Mouse (Mus musculus) liver, embryonic 16.5 days (tissue): ENCODE results near the gene Sel1l3. TPM values are rescaled to one million over a fixed set of nuclear protein-coding genes. Genes with fewer than 3 reads are reported as not detected.

Experiments used
- ATAC-seq: fragments of 200-750 bp; cut with Nextera tagmentation; 2 replicates; pipeline ENCODE4 v1.8.0; 2017; ENCODE audit warnings: low read depth, mild to moderate bottlenecking, moderate number of reproducible peaks, moderate library complexity
- H3K27ac ChIP-seq: fragments of 300-500 bp; sonication (generic); 2 replicates; pipeline ENCODE4 v1.5.1; 2014; ENCODE audit warnings: mild to moderate bottlenecking, low read length
- H3K27me3 ChIP-seq: fragments of 300-500 bp; sonication (generic); 2 replicates; pipeline ENCODE4 v1.6.1; 2014; ENCODE audit warnings: low read depth, low read length, mixed read lengths; ENCODE audit not compliant: control insufficient read depth, insufficient read depth
- H3K36me3 ChIP-seq: fragments of 300-500 bp; sonication (generic); 2 replicates; pipeline ENCODE4 v1.6.1; 2014; ENCODE audit warnings: mild to moderate bottlenecking; ENCODE audit not compliant: control insufficient read depth, insufficient read depth
- H3K4me1 ChIP-seq: fragments of 300-500 bp; sonication (generic); 2 replicates; pipeline ENCODE4 v1.6.1; 2014; ENCODE audit warnings: low read depth, low read length, mixed read lengths; ENCODE audit not compliant: control insufficient read depth
- H3K4me2 ChIP-seq: fragments of 300-500 bp; sonication (generic); 2 replicates; pipeline ENCODE4 v1.6.1; 2014; ENCODE audit warnings: low read depth, low read length, mixed read lengths
- H3K4me3 ChIP-seq: fragments of 300-500 bp; sonication (generic); 2 replicates; pipeline ENCODE4 v1.5.1; 2014; ENCODE audit warnings: low read depth, mild to moderate bottlenecking, low read length
- H3K9ac ChIP-seq: fragments of 300-500 bp; sonication (generic); 2 replicates; pipeline ENCODE4 v1.6.1; 2014; ENCODE audit warnings: low read depth, low read length
- H3K9me3 ChIP-seq: fragments of 300-500 bp; sonication (generic); replicated peaks from 2 replicates; pipeline ENCODE4 v1.6.1; 2016; ENCODE audit warnings: low read length; ENCODE audit not compliant: control insufficient read depth
- WGBS: fragments of 180-500 bp; shearing (Covaris S2); extraction: QIAGEN DNeasy Blood & Tissue Kit; methylation state at CpG from one replicate; pipeline ENCODE4 v1.1.7; 2014; ENCODE audit not compliant: insufficient replicate concordance; 5-methylcytosine and 5-hydroxymethylcytosine counted together
- polyA plus RNA-seq: library from polyadenylated mRNA; unstranded; fragments of >200 nt; fragmentation: Nextera tagmentation; extraction: Ambion mirVana; gene quantifications from 2 replicates; pipeline ENCODE4 v1.2.1, GENCODE M21; 2015

The Sel1l3 gene
- polyA plus RNA-seq, 1 experiment from 2014 or later = 0.21 TPM

DNA sequence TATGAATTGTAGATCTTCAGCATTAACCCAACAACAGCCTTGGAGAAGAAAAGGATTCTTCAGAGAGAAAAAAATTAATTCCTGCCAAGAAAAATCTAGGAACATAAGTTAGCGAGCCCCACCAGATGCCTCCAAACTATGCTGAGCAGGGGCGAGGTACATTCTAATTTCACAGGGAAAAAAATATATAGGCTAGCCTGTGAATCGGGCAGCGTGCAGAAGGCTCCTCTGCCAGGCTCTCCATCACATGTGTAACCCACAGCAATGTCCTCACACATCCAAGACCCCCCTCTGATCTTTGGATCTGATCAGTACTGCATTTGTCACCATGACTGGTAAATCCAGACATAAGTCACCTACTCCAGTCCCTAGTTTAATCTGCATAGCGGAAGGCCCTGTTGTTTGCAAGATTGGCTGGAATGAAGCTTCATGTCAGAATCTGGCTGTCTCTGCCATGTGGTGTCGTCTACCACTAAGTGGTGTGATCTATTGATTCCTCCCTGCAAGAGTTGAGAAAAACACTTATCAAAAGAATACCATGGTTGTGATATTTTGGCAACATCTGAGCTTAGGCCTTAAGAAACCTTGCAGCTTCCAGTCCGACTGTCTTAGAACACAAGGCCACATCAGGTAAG lies 29.3 kb upstream of the Sel1l3 start:
- no peak overlapping the region for H3K27ac ChIP-seq
- no peaks in the 10 kb centered on the region for H3K36me3 ChIP-seq
- H3K4me2 ChIP-seq = no peak overlapping the region
- H3K9ac ChIP-seq = no peak overlapping the region
- no peaks in the 10 kb centered on the region for H3K27me3 ChIP-seq
- no peak for ATAC-seq
- WGBS = 65% methylated on average over 7 of the region's 7 CpGs
- no peaks in the 10 kb centered on the region for H3K9me3 ChIP-seq
- H3K4me3 ChIP-seq = no peak overlapping the region
- no peaks in the 10 kb centered on the region for H3K4me1 ChIP-seq

DNA sequence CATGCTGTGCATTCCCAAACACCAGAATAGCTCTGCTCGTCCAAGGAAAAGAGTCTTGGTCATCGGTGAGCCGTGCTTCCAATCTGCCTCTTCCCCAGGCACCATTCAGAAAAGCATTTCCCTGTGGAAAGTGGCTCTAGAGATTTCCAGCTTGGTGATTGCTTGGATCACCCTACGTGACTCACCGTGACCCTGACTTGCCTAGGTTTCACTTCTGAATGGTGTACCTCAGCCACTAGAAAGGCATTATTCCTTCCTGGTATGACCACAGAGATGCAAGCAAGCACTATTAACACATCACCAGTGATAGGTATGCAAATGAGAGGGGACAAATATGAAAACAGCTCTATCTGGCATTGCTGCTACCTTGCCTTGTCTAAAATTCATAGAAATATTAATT lies 28.2 kb upstream of the Sel1l3 start:
- WGBS = 68% methylated on average over 5 of the region's 5 CpGs
- H3K4me2 ChIP-seq = no peak overlapping the region

DNA sequence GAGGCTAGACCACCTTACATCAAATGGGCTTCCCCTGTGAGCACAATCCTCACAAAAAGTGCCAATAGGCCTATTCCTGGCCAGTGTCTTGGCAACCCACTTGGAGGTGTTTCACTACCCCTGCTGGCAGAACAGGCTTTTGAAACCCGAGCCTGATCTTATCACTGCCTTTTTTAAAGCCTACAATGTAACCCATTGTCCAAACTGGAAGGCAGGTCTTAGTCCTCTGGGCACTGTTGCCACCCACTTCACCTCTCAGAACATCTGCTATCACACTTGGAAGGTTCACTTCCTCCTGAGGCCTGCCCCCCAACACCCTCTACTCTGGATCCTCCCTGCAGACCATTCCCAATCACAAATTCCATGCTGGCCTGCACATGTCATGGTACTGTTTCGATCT lies 27.4 kb upstream of the Sel1l3 start:
- Histone ChIP-seq H3K4me2 (no peak overlapping the region), H3K4me3 (no peak overlapping the region), H3K36me3 (no peaks in the 10 kb centered on the region), H3K4me1 (no peaks in the 10 kb centered on the region), H3K27ac (no peak overlapping the region), H3K9ac (no peak overlapping the region), H3K27me3 (no peaks in the 10 kb centered on the region), H3K9me3 (no peaks in the 10 kb centered on the region)
- ATAC-seq = no peak
- WGBS = 42% methylated on average over 2 of the region's 2 CpGs

More for the DNA sequence above, 28.2 kb upstream of the Sel1l3 start:
- Histone ChIP-seq H3K4me3 (no peak overlapping the region), H3K36me3 (no peaks in the 10 kb centered on the region), H3K27me3 (no peaks in the 10 kb centered on the region), H3K9me3 (no peaks in the 10 kb centered on the region), H3K4me1 (no peaks in the 10 kb centered on the region), H3K9ac (no peak overlapping the region), H3K27ac (no peak overlapping the region)
- ATAC-seq = no peak

DNA sequence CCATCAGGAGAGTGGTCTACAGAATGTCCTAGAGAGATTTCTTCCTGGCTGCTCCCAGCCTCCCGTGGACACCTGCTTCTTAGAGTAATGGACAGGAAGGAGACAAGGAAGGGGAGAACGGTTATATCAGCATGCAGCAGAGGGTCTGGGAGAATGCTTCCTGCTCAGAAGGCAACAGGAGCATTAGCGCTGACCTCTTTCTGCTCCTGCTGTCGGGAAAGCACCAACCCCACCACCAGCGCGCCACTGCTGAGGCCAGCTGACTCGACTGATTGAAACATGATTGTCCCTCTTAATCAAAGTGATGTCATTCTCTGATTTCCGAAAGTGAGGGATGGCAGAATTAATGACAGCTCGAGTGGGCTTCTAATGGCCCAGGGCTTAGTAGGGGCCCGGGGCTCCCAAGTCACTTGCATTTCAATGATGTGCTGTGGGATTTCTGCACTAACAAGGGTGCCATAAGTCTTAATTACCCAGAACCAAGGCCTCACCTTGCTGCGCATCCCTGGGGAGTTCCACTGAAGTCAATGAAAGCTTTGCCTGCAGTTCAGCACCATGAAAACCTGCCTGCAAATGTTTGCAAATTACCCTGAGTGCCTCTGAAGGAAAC lies 26.2 kb upstream of the Sel1l3 start:
- H3K4me2 ChIP-seq = no peak overlapping the region
- no peaks in the 10 kb centered on the region for H3K4me1 ChIP-seq
- H3K27ac ChIP-seq = no peak overlapping the region
- no peaks in the 10 kb centered on the region for H3K36me3 ChIP-seq
- no peak overlapping the region for H3K4me3 ChIP-seq
- no peaks in the 10 kb centered on the region for H3K9me3 ChIP-seq
- no peaks in the 10 kb centered on the region for H3K27me3 ChIP-seq
- no peak for ATAC-seq
- 39% methylated on average over 11 of the region's 11 CpGs for WGBS
- H3K9ac ChIP-seq = no peak overlapping the region

DNA sequence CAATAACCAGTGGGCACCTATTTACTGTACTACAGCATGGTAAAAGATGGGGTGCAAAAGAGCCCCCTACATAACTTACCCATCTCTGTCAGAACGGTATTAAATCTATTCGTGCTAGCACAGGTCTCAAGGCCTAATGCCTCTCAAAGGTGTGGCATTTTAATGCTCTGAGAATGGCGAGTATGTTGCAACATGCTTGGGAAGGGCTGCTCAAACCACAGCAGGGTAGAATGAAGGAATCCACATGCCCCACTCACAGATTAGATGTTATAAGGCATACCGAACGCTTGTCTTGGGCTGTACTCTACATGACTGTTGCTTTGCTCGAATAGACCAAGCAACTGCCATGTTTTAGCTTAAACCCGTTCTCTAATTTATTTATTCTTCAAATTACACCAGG lies 25.5 kb upstream of the Sel1l3 start:
- Histone ChIP-seq H3K27me3 (no peaks in the 10 kb centered on the region), H3K27ac (no peak overlapping the region), H3K9me3 (no peaks in the 10 kb centered on the region), H3K36me3 (no peaks in the 10 kb centered on the region), H3K9ac (no peak overlapping the region), H3K4me1 (no peaks in the 10 kb centered on the region), H3K4me2 (no peak overlapping the region), H3K4me3 (no peak overlapping the region)
- 76% methylated on average over 7 of the region's 7 CpGs for WGBS
- ATAC-seq = no peak

DNA sequence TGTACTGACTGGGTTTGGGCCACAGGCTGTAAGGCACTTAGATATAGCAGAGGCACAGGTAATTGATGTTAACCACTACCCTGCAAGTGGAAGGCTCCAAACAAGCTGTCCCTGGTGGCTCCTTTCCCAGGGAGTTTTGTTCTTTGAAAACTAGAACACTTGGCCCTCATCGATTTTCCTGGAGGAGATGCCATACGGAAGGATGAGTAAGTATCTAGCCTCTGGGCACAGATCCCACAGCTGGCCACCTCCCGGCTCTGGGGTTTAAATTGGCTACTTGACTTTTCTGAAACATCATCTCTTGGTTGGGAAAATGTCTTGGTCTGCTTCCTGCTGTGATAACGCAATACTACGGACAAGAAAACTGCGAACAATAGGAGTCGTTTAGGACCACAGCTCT lies 25.0 kb upstream of the Sel1l3 start:
- no peaks in the 10 kb centered on the region for H3K27me3 ChIP-seq
- H3K9ac ChIP-seq = no peak overlapping the region
- H3K4me1 ChIP-seq = no peaks in the 10 kb centered on the region
- no peak overlapping the region for H3K4me2 ChIP-seq
- H3K4me3 ChIP-seq = no peak overlapping the region
- no peak for ATAC-seq
- H3K27ac ChIP-seq = no peak overlapping the region
- H3K9me3 ChIP-seq = no peaks in the 10 kb centered on the region
- no peaks in the 10 kb centered on the region for H3K36me3 ChIP-seq
- 73% methylated on average over 7 of the region's 7 CpGs for WGBS

DNA sequence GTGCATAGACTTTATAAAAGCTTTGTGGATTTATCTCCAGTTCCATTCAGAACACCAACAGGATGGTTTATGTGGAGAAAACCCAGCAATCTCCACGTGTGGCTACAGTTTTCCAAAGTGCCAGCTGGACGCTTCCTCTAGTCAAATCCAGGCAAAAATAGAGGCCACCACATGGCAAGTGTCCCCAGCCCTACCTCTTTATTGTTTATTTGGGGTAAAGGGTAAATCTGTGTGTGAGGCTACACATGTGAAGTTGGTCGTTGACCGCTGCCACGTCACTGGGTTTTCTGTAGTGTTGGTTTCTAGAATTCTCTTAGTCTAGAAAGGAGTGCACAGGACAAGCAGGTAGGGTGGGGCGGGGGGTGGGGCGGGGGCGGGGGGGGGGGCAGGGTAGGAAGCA lies 23.0 kb upstream of the Sel1l3 start:
- Histone ChIP-seq H3K9ac (no peak overlapping the region), H3K4me3 (no peak overlapping the region), H3K27ac (no peak overlapping the region), H3K27me3 (no peaks in the 10 kb centered on the region), H3K36me3 (no peaks in the 10 kb centered on the region), H3K4me1 (no peaks in the 10 kb centered on the region), H3K4me2 (no peak overlapping the region), H3K9me3 (no peaks in the 10 kb centered on the region)
- WGBS = 61% methylated on average over 7 of the region's 8 CpGs
- no peak for ATAC-seq

DNA sequence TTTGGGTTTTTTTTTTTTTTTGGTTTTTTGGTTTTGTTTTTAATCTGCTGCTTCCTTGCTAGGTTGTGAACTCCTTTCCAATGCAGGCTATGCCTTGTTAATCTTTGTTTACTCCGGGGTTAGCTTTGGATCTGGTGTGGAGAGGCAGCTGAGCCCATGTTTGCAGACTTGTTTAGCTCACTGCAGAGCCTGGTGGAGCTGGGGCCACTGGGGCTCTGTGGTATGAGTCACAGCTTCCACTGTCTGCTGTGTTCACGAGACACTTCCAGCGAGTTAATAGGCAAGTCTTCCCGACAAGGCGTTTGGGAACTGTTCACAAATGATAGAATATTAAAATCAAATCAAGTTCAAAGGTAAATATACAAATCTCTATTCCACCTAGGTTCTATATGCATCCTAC lies 22.4 kb upstream of the Sel1l3 start:
- ATAC-seq = no peak
- Histone ChIP-seq H3K9ac (no peak overlapping the region), H3K9me3 (no peaks in the 10 kb centered on the region), H3K4me3 (no peak overlapping the region), H3K4me1 (no peaks in the 10 kb centered on the region), H3K4me2 (no peak overlapping the region), H3K27me3 (no peaks in the 10 kb centered on the region), H3K27ac (no peak overlapping the region), H3K36me3 (no peaks in the 10 kb centered on the region)
- WGBS = 21% methylated on average over 5 of the region's 5 CpGs

DNA sequence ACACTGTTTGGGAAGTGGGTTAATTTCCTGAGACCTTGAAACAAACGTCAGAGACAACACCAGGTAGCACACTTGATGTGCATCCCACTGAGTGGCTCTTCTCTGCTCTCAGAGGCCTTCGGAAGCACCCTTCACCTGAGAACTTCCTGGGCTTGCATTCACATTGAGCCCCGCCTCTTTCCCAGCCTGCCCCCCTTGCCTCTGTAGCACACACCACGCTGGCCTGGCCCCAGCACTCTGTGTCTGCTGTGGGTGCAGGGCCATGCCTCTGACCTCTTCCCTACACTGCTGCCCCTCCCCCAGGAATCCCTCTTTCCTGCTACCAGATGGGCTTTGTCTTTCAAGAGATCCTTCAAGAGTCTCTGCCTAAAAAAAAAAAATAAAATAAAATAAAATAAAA lies 21.8 kb upstream of the Sel1l3 start:
- H3K27ac ChIP-seq = no peak overlapping the region
- no peak overlapping the region for H3K4me3 ChIP-seq
- WGBS = 14% methylated on average over 4 of the region's 4 CpGs
- no peak overlapping the region for H3K4me2 ChIP-seq
- H3K9me3 ChIP-seq = no peaks in the 10 kb centered on the region
- H3K9ac ChIP-seq = no peak overlapping the region
- no peaks in the 10 kb centered on the region for H3K27me3 ChIP-seq
- no peaks in the 10 kb centered on the region for H3K4me1 ChIP-seq
- no peaks in the 10 kb centered on the region for H3K36me3 ChIP-seq
- ATAC-seq = no peak
